Mouse (Mus musculus): ENCODE data around the gene 2310022A10Rik.

Gene 2310022A10Rik

GRCm38 (mm10) chr7:27540935-27541334 is 12.1 kb upstream of the 2310022A10Rik start:
- DNase-seq (ENCODE audit: low read depth) = no peak

- peak; percentile 96 for DNase-seq (ENCODE audit: low read depth)
Measured at GRCm38 (mm10) chr7:27541431-27541830, 11.6 kb upstream of the 2310022A10Rik start.

DNA sequence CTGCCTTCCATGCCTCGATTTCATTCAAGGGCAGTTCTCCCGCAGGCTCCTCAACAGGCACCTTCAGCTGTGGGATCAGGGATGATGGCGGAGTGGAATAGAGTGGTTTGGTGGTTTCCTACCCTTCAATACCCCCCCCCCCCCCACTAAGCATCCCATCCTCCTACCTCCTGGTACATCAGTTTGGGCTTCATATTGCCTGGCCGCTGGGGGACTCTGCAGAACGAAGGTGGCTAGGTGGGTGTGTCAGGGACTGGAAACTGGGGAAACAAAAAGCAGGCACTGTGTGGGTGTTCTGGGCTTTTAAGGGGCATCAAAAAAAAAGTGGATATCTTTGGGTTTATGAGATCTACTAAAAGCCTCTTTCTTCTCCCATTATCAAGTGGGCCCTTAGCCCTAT is 11.1 kb upstream of the 2310022A10Rik start:
- no peak for DNase-seq (ENCODE audit: low read depth)

DNA sequence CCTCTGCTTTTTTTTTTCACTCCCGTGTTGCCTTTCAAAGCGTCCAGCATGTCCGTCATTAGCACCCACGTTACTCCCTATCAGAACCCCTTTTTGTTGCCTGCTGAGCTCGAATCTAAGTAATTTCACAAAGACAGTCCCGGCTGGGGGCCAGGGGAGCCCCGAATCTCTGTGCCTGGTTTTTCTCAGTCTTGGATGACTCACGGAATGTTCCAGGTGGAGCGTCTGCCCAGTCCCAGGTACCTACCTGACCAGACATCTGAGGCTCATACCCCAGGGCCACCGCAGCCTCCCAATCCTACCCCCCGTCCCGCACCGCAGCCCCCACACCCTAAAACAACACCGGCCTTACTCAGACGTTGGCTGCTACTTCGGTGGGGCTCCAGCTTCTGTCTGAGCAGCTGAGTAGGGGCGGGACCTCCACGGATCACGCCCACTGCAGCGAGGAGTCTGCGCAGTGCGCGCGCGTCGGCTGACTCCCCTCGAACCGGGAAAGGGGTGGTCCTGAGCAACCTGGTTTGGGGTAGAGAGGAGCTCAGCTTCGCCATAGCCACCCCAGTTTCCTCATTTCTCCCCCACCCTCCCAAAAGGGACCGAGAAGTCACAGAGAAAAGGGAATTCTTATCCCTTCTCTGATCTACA is 10.5 kb upstream of the 2310022A10Rik start:
- DNase-seq (ENCODE audit: low read depth) = peak; percentile 90

DNA sequence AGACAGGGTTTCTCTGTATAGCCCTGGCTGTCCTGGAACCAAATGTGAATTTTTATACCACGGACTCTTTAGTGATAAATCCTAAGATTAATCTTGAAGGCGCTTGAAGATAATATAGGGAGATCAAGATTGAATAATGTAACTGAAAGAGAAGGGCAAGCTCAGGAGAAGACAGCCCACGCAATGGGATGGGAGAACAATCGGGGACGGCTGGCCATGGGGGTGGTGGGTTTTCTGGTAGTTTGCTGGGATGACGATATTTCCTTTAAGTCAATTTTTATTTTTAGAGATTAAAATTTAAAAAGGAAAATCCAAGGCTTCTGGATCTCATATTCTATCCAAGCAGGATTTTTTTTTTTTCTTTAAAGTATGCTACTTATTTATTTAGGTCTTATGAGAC is 10.0 kb upstream of the 2310022A10Rik start:
- no peak for DNase-seq (ENCODE audit: low read depth)

DNA sequence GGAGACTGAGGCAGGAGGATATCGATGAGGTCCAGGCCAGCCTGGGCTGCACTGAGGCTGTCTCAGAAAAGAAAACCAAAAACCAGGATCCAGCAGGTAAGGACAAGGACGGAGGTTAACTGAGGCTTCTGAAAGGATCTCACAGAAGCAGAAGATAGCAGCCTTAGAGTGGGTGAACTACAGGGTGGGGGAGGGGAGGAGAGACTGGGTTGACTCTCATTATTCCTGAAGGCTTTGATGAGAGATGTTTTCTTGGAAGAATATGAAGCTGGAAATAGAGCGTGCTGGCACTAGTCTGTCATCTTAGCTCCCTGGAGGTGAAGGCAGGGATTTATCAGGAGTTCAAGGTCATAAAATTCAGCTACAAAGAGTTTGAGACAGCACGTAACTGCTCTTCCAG is 9.2 kb upstream of the 2310022A10Rik start:
- no peak for DNase-seq (ENCODE audit: low read depth)

DNA sequence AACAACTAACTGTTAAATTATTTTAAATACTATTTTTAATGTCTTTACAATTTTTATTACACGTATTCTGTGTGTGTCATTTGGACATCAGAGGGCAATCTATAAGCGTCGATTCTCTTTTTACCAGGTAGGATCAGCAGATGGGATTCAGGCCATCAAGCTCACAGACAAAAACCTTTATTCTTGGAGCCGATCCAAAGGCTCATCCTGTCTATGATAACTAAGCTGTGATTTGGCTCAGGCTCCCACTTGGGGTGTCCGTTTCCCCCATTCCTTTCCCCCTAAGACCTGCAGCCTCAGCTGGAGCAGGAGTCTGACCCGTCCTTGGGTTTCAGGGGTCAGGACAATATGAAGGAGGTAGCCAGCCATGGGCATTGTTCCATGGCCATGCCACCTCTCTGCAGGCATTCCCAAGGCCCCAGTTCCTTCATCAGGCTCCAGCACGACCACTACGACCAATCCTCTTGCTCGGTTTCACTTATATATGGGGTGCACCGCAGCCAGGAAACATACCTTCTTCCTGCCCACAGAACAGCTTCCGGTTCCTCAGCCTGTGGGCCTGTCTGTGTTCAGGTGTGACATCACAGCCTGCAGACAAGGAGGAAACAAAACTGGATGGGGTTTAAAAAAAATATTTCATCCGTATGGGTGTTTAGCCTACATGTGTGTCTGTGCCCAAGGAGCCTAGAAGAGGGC is 8.2 kb upstream of the 2310022A10Rik start:
- peak; percentile 93 for DNase-seq (ENCODE audit: low read depth)

DNA sequence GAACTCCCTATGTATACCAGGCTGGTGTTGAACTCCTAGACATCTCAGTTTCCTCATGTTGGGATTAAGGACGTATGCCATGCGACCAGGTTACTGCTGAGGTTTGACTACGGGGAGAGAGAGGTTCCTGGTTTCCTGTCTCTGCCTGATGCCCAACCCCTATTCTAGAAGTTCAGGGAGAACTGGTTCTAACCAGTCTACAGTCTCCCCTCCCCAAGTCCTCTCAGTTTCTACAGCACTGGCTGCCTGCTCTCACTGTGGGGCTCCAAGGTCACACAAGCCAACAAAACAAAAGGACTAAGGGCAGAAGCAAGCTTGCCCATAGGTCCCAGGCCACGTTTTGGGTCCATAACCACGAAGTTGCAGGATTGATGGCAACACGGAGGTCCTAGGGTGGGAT is 3.4 kb upstream of the 2310022A10Rik start:
- DNase-seq (ENCODE audit: low read depth) = no peak

DNA sequence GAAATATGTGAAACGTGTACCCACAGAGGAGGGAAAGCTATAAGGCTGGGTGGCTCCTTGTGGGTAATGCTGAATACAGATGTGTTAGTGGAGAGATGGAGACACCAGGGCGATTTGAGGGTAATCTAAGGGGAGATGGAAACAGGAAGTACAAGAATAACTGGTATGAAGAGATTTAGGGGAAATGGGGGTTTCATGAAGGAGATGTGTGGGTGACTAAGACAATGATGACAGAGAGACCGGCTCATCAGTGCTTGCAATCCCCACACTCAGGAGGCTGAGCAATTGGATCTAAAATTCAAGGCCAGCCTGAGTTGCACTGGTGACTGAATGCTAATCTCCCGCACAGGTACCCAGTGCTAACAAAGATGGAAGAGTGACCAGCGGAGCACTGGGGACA is 963 bp upstream of the 2310022A10Rik start:
- DNase-seq (ENCODE audit: low read depth) = peak; percentile 39

DNA sequence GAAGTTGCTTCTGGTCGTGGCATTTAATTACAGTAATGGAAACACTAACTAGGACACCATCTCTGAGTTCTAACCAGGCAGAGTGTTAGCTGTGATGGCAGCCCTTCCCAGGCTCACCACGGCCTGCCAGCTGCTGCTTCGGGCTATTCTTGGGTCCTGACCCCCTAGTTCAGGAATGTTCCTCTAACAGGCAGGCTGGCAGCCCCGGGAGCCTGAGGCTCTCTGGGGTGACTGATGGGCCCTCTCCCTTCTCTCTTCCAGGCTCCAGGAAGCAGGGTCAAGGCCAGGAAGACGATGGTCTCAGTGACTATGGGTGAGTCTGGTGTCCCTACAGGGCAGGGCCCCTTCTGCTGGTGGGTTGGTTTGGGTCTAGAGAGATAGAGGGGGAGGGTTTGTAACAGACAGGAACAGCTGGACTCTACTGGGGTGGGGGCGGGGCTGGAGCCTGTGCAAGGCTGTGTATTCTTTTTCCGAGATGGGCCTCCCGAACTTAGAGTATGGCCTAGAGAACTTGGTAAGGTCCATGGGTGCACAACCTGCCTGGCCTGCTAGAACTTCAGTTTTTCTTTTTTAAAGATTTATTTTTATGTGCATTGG is 7.4 kb downstream of the 2310022A10Rik start:
- no peak for DNase-seq (ENCODE audit: low read depth)

- DNase-seq (ENCODE audit: low read depth) = no peak
Measured at GRCm38 (mm10) chr7:27560978-27561377, 7.9 kb downstream of the 2310022A10Rik start.

DNA sequence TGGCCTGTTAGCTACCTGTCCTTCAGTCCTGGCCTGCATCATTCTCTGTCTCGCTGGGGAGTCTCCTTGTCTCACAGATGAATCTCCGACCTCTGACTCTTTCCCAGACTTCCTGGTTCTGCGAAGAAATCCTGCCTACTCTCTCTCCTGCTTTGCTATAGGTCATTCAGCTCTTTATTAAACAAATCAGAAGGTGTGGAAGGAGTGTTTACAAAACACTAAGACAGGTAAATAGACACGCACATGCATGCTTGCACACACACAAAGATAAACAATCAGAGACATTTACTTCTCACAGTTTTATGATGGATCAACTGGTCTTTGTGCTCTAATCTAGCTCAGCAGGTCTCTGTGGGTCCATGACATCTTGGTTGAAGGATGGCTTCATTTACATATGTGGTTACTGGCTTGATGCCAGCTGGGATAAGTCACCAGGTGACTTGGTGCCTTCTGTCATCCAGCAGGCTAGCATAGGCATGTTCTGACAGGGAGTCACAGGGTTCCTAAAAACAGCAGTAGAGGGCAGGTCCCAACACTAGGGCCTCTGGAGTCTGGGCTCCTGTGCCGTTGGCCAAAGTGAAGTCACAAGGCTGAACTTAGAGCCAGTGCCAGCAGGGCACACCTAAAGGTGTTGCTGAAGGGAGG is 16.7 kb downstream of the 2310022A10Rik start:
- DNase-seq (ENCODE audit: low read depth) = no peak

DNA sequence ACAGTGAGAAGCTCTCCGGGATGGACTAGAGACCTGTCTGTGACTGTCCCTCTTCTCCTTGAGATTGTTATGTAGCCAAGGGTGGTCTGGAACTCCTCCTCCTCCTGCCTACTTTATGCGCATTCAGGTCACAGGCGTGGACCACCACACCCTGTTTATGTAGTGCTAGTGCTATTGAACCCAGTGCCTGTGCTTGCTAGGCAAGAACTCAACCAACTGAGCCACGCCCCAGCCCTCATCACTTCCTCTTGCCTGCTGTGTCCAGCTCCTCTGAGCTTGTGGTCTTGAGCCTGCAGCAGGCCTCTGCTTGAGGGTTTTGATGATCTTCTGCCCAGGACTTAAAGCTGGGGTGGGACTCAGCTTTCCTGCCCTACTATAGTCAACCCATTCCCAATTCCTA is 19.1 kb downstream of the 2310022A10Rik start:
- DNase-seq (ENCODE audit: low read depth) = no peak

GRCm38 (mm10) chr7:27574124-27574880 is 21.3 kb downstream of the 2310022A10Rik start:
- DNase-seq (ENCODE audit: low read depth) = no peak

DNA sequence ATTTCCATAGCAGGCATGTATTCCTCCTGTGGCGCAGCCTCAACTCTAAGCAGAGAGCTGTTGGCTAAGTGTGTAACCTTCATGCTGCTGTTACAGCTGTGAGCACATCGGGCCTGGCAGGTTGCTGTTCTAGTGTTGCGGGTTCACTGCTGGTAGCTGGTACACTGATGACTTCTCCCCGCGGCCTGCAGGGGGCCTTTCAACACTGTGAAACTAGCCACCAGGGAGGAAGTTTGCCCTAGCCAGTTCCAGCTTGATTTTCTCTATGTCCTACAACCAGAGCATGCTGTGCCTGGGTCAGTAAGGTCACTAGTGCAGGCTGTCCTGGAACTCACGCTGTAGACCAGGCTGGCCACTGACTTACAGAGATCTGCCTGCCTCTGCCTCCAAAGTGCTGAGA is 23.9 kb downstream of the 2310022A10Rik start:
- DNase-seq (ENCODE audit: low read depth) = peak; percentile 64

- DNase-seq (ENCODE audit: low read depth) = no peak
Measured at GRCm38 (mm10) chr7:27577589-27577988, 24.6 kb downstream of the 2310022A10Rik start.

GRCm38 (mm10) chr7:27578465-27578864 is 25.4 kb downstream of the 2310022A10Rik start:
- no peak for DNase-seq (ENCODE audit: low read depth)

DNA sequence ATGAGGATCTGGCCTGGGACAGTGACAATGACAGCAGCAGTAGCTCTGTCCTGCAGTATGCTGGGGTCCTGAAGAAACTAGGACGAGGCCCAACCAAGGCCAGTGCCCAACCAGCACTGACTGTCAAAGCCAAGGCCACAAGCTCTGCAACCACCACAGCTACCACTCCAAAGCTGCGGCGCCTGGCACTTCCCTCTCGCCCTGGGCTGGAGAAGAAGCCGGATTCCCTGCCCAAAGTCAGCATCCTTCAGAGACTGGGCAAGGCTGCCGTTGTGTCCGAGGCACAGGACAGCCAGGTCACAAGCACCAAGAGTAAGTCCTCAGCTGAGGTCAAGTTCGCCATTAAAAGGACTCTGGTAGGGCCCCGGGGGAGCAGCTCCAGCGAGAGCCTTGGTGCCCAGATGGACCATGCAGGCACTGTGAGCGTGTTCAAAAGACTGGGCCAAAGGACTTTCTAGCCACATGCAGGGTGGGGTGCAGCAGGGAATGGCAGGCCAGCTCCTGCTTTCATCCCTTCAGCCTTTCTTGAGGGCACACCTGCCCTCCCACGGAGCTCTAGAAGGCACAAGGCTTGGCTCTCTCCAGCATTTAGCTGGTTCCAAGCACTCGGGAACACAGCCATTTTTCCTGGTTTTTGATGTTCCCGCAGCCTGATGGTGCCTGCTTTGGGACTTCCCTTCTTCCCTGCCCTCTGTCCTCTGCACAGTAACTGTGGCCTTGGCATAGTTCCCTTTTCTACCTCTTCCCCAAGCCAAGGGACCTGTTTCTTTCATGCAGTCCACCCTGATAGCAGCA is 27.5 kb downstream of the 2310022A10Rik start:
- no peak for DNase-seq (ENCODE audit: low read depth)

DNA sequence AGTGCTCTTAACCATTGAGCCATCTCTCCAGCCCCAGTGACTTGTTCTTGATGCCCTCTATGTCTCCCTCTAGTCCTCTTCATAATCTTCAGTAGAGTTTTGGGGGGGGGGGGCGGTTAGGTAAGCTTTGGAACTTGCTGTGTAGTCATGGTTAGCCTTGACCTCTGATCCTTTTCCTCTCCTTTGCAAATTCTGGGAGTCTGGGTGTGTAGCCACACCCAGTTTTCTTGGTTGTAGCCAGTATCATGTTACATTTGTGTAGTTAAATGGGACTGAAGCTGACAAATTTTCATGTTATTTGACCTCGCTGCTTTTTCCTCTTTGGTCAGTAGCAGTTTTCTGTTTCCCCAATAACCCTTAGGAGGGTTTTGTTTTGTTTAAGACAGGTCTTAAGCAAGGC is 33.8 kb downstream of the 2310022A10Rik start:
- DNase-seq (ENCODE audit: low read depth) = no peak

GRCm38 (mm10) chr7:27587741-27588140 is 34.7 kb downstream of the 2310022A10Rik start:
- DNase-seq (ENCODE audit: low read depth) = peak; percentile 42

- DNase-seq (ENCODE audit: low read depth) = peak; percentile 7
Measured at GRCm38 (mm10) chr7:27590088-27590487, 37.1 kb downstream of the 2310022A10Rik start.
